Mouse (Mus musculus): ENCODE results near the gene Gm9732. TPM values are rescaled to one million over a fixed set of nuclear protein-coding genes. Genes with fewer than 3 reads are reported as not detected.
"Not testable (repeated sequence)": the region's sequence is repeated elsewhere in the genome, so short reads cannot be mapped to it uniquely, and the experiment has no call there.

Gene Gm9732
- not detected for total RNA-seq (2021)
- long read RNA-seq, experiment 1 = 0 reads
- long read RNA-seq, experiment 2 = 0 reads

DNA sequence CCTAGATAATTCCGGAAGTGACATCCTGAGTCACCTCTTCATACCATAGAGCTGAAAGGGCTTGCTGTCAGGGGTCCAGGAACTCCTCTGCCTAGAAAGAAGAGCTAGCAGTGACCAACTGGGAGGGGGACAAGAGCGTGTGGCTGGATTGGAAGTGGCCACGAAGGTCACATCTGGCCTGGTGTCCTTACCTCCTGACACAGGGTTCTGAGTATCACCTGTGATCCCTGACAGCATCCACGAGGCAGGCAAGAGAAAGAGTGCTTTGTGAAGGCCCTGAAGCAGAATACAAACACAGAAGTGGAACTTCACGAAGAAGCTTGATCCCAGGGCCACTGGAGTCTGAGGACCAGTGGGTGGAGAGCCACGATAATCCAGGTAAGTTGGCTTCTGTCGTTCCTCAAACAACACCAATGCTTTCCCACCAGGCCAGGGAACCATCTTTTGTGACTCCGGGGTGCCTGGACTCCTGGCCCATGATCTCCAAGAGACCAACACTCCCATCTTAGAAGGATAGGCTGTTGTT, at the start of gene Gm9732:
Gene Gm9732 (plus strand): TSS at position 51 of the 526 bp plus-strand sequence.
- intact Hi-C loops (cut with DNase I; ENCODE audit: low total_unique reads) = not testable (repeated sequence)
- DNase-seq = peak; percentile 20

DNA sequence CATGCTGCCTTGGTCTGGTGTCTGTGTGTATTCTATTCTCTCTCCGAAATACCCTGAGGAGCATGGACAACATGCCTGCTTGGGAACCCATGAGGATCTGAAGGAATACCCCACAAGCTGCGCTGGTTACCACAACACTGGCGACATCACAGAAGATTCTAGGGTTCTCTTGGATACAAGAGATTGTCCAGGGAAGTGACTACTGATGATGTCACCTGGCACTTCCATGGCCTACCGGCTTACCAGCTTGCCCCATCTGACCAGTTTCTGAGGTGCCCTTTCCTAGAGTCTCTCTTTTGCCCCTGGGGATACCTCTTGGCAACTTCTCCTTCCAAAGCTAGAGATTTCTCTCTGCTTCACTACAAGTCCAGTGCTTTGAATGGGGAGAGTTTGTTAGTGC, 39.6 kb upstream of the Gm9732 start, which contains the start of gene Gm8122:
Gene Gm8122 (minus strand): TSS at position 101 of the 400 bp plus-strand sequence.
- intact Hi-C loops (cut with DNase I; ENCODE audit: low total_unique reads); DNase-seq: not testable (repeated sequence)

- intact Hi-C loops (cut with DNase I; ENCODE audit: low total_unique reads) = not testable (repeated sequence)
These were observed 37.1 kb upstream of the Gm9732 start for GRCm38 (mm10) chr14:43237769-43238168.

DNA sequence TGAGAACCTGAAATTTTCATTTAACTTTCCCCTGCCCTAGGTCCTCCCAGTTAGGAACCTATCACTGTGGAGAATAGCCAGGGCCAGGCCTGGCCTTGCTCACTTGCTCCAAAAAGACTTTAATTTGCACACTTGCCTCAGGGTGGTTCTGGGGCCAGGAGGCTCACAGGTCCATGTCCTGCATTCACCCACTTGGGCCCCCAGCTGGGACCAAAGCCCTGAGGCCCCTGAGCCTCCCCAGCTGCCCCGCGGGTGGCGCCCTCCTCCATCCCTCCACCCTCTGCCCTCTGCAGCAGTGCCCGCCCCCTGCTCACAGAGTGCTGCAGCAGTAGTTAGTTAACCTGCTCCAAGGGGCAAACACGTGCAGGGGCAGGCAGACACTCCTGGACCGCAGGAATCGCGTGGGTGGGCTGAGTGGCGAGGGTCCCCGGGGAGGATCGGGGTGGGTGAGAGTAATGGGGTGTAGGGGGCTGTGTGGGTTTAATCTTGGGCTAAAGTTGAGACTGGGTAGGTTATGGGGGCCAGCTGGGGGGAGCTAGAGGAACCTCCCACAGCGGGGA, 25.1 kb upstream of the Gm9732 start:
- intact Hi-C loops (cut with DNase I; ENCODE audit: low total_unique reads) = not testable (repeated sequence)
- DNase-seq = peak; percentile 12

More at GRCm38 (mm10) chr14:43237769-43238168, 37.1 kb upstream of the Gm9732 start:
- not testable (repeated sequence) for DNase-seq

- intact Hi-C loops (cut with DNase I; ENCODE audit: low total_unique reads); DNase-seq: not testable (repeated sequence)
These were observed 24.1 kb upstream of the Gm9732 start for GRCm38 (mm10) chr14:43250549-43251253.

GRCm38 (mm10) chr14:43256511-43256910, 18.3 kb upstream of the Gm9732 start:
- intact Hi-C loops (cut with DNase I; ENCODE audit: low total_unique reads); DNase-seq: not testable (repeated sequence)

- intact Hi-C loops (cut with DNase I; ENCODE audit: low total_unique reads) = not testable (repeated sequence)
These were observed 16.5 kb upstream of the Gm9732 start, which contains the start of gene Gm8126 for GRCm38 (mm10) chr14:43258349-43258748. TSS of gene Gm8126 (plus strand) at chr14:43258649.

GRCm38 (mm10) chr14:43263421-43263820, 11.4 kb upstream of the Gm9732 start:
- intact Hi-C loops (cut with DNase I; ENCODE audit: low total_unique reads); DNase-seq: not testable (repeated sequence)

More at GRCm38 (mm10) chr14:43258349-43258748, 16.5 kb upstream of the Gm9732 start, which contains the start of gene Gm8126:
- not testable (repeated sequence) for DNase-seq

- intact Hi-C loops (cut with DNase I; ENCODE audit: low total_unique reads); DNase-seq: not testable (repeated sequence)
These were observed 6.2 kb upstream of the Gm9732 start for GRCm38 (mm10) chr14:43268521-43269084.

DNA sequence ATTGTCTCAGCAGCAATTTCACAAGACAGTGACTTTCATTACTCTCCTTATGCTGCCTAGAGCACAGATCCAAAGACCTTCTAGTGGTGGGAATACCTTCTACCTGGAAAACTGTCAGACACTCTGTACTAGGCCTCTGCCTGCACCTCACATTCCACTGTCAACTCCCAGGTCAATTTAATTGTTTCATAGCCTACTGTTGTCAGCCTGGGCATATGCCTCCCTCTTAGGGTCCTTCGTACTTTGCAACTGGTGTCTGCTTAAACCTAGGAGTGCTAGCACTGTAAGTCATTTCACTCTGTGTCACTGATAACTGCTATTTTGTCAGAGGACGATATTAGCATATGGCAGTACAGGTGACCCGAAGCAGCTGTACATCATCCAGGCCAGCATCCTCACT, 5.6 kb upstream of the Gm9732 start:
- DNase-seq; intact Hi-C loops (cut with DNase I; ENCODE audit: low total_unique reads): not testable (repeated sequence)

GRCm38 (mm10) chr14:43273161-43273560, 1.7 kb upstream of the Gm9732 start:
- intact Hi-C loops (cut with DNase I; ENCODE audit: low total_unique reads); DNase-seq: not testable (repeated sequence)

DNA sequence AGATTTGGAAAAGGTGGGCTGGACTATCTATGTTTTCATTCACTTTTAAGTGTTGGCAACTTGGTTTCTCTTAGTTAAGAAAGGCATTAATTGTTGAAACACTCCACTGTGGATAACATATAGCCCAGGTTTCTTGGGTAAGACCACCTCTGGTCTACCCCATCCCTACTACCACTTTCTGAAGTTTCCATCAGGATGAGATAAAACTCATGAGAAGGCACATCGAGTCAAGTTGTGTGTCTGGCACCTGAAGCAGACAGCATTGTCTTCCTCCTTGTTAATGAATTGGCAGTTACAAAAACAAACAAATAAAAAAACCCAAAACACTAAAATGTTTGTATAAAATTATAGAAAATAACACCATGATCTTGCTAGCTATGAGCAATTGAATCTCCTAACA, 916 bp downstream of the Gm9732 start:
- DNase-seq; intact Hi-C loops (cut with DNase I; ENCODE audit: low total_unique reads): not testable (repeated sequence)

DNA sequence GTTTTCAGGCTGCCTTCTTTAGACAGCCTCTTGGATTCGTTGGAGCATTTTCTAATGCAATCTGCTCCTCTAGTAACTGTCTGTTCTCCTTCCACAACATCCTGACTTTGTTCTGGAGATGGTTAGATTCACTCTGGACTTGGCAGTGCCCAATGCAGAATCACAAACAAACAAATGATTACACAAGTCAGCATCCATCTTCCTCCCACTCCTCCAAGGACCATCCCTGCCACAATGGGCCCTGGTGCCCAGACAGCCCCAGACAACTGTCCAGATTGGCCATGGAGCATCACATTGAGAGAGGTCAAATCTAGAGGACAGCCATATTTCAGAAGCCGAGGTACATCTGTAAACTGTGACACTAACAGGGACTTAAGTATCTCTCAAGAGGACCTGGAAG, 2.6 kb downstream of the Gm9732 start:
- intact Hi-C loops (cut with DNase I; ENCODE audit: low total_unique reads); DNase-seq: not testable (repeated sequence)

DNA sequence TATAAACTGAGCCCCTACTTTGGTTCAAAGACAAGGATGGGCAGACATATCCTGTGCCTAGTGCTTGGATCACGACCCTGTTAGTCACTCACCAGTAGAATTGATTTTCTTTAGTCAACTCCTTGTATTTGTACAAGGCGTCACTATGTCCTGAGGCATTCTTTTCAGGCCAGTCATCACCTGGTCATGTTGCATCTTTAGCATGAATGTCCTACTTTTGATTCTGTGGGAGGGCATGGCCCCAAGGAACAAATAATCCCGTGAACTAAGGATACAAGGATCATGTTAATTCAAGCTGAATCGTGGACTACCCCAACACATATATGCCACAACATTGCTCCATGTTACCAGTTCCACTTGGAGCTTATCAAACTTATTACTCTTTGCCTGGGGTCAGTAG, 3.3 kb downstream of the Gm9732 start:
- DNase-seq; intact Hi-C loops (cut with DNase I; ENCODE audit: low total_unique reads): not testable (repeated sequence)

DNA sequence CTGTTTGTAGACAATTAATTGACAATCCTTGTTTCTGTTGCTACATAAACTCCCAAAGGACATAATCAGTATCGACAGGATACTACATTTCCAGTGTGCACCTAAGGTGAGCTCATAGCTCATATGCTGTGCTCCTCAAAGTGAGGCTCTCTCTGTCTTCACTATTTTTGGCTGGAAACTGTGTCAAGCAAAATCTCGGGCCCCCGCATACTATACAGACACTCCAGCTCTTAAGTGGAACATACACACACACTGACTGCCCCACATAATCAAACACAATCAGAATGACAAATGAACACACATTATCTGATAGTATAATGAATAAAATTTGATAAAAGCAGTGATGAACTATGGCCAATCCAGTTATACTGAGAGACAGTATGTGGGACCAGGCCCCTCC, 3.8 kb downstream of the Gm9732 start:
- DNase-seq; intact Hi-C loops (cut with DNase I; ENCODE audit: low total_unique reads): not testable (repeated sequence)

DNA sequence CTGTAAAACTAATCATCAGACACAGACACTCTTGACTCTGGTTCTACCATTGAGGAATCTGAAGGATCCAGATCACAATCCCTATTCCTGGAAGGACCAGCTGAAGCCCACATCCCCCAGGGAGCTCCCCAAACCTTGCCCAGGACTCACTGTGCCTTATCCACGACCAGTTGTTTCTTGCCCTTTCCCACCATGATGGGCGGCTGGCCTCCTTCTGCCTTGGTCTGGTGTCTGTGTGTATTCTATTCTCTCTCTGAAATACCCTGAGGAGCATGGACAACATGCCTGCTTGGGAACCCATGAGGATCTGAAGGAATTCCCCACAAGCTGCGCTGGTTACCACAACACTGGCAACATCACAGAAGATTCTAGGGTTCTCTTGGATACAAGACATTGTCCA, 18.7 kb downstream of the Gm9732 start, which contains the start of gene Gm8127:
Gene Gm8127 (minus strand): TSS at position 330 of the 400 bp plus-strand sequence.
- intact Hi-C loops (cut with DNase I; ENCODE audit: low total_unique reads) = not testable (repeated sequence)

DNA sequence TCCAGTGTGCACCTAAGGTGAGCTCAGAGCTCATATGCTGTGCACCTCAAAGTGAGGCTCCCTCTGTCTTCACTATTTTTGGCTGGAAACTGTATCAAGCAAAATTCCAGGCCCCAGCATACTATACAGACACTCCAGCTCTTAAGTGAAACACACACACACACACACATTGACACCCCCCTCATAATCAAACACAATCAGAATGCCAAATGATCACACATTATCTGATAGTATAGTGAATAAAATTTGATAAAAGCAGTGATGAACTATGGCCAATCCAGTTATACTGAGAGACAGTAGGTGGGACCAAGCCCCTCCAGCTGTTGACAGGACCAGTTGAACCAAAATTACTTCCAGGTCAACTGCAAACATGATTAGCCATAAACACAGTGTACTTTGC, 44.7 kb downstream of the Gm9732 start:
- intact Hi-C loops (cut with DNase I; ENCODE audit: low total_unique reads); DNase-seq: not testable (repeated sequence)

More for the DNA sequence above, 18.7 kb downstream of the Gm9732 start, which contains the start of gene Gm8127:
- DNase-seq = not testable (repeated sequence)

- intact Hi-C loops (cut with DNase I; ENCODE audit: low total_unique reads) = not testable (repeated sequence)
These were observed 53.8 kb downstream of the Gm9732 start for GRCm38 (mm10) chr14:43328603-43329002.

GRCm38 (mm10) chr14:43331362-43331880, 56.6 kb downstream of the Gm9732 start:
- peak; percentile 5 for DNase-seq
- intact Hi-C loops (cut with DNase I; ENCODE audit: low total_unique reads) = not testable (repeated sequence)

More at GRCm38 (mm10) chr14:43328603-43329002, 53.8 kb downstream of the Gm9732 start:
- DNase-seq = not testable (repeated sequence)
